Mouse (Mus musculus) kidney, postnatal 0 days (tissue): ENCODE data around the gene Apoa4. TPM values are rescaled to one million over a fixed set of nuclear protein-coding genes. Genes with fewer than 3 reads are reported as not detected.
A peak's percentile ranks its signal among the peaks of the same experiment; 100 is the strongest.

Experiments
- ATAC-seq: fragments of 200-750 bp; cut with Nextera tagmentation; replicated peaks from 2 replicates; pipeline ENCODE4 v1.8.0; 2017; ENCODE audit warnings: low read depth, moderate number of reproducible peaks, moderate TSS enrichment, moderate library complexity; ENCODE audit not compliant: low FRiP score
- DNase-seq: peaks from one replicate; pipeline ENCODE4 v3.0.0-alpha.2; 2016; ENCODE audit warnings: low spot score
- H3K27ac ChIP-seq: fragments of 300-500 bp; sonication (generic); 2 replicates; pipeline ENCODE4 v1.5.1; 2014; ENCODE audit warnings: mild to moderate bottlenecking
- H3K27me3 ChIP-seq: fragments of 300-500 bp; sonication (generic); 2 replicates; pipeline ENCODE4 v1.6.1; 2014; ENCODE audit warnings: low read length, mixed read lengths; ENCODE audit not compliant: insufficient read depth
- H3K36me3 ChIP-seq: fragments of 300-500 bp; sonication (generic); 2 replicates; pipeline ENCODE4 v1.6.1; 2014; ENCODE audit warnings: low read length, mixed read lengths; ENCODE audit not compliant: insufficient read depth
- H3K4me1 ChIP-seq: fragments of 300-500 bp; sonication (generic); replicated peaks from 2 replicates; pipeline ENCODE4 v1.6.1; 2014; ENCODE audit warnings: antibody characterized with exemption, low read length, mixed read lengths; ENCODE audit not compliant: insufficient read depth
- H3K4me2 ChIP-seq: fragments of 300-500 bp; sonication (generic); 2 replicates; pipeline ENCODE4 v1.6.1; 2014; ENCODE audit warnings: mild to moderate bottlenecking, low read length, moderate library complexity, mixed read lengths
- H3K4me3 ChIP-seq: fragments of 300-500 bp; sonication (generic); replicated peaks from 2 replicates; pipeline ENCODE4 v1.5.1; 2014; ENCODE audit warnings: low read depth, low read length
- H3K9ac ChIP-seq: fragments of 300-500 bp; sonication (generic); 2 replicates; pipeline ENCODE4 v1.6.1; 2014; ENCODE audit warnings: low read depth, low read length
- H3K9me3 ChIP-seq: fragments of 300-500 bp; sonication (generic); replicated peaks from 2 replicates; pipeline ENCODE4 v1.6.1; 2016; ENCODE audit warnings: low read length, inconsistent platforms, mixed read lengths
- CTCF ChIP-seq: IDR thresholded peaks from 2 replicates; pipeline ENCODE4 v1.5.1; 2016; ENCODE audit warnings: antibody characterized with exemption, low read depth, mild to moderate bottlenecking, moderate library complexity
- WGBS: fragments of 180-500 bp; shearing (Covaris S2); extraction: QIAGEN DNeasy Blood & Tissue Kit; methylation state at CpG from one replicate; pipeline ENCODE4 v1.1.7; 2014; 5-methylcytosine and 5-hydroxymethylcytosine counted together
- polyA plus RNA-seq: library from polyadenylated mRNA; unstranded; fragments of >200 nt; fragmentation: Nextera tagmentation; extraction: Ambion mirVana; gene quantifications from 2 replicates; pipeline ENCODE4 v1.2.1, GENCODE M21; 2015

Gene Apoa4
- polyA plus RNA-seq, 1 experiment from 2014 or later, result 1.9 TPM

- H3K9me3 ChIP-seq, result no peaks in the 10 kb centered on the region
- peak; percentile 92 for DNase-seq
- no peak overlapping the region for H3K27ac ChIP-seq
- no peaks in the 10 kb centered on the region for H3K27me3 ChIP-seq
- 0 out of 2 replicates have a peak, but pooled peaks have one; percentile 52 for ATAC-seq
- H3K36me3 ChIP-seq, result no peaks in the 10 kb centered on the region
- 20% methylated on average over 11 of the region's 11 CpGs for WGBS
- no peaks in the 10 kb centered on the region for H3K4me1 ChIP-seq
- H3K4me3 ChIP-seq, result no peak overlapping the region
- H3K9ac ChIP-seq, result no peak overlapping the region
- peak; percentile 87 for TF ChIP-seq CTCF
- no peak overlapping the region; the same call in 1 of the 2 replicates for H3K4me2 ChIP-seq
Observed at GRCm38 (mm10) chr9:46246752-46247324, 6.3 kb downstream of the Apoa4 start.

GRCm38 (mm10) chr9:46256177-46256576 is 15.7 kb downstream of the Apoa4 start:
- Histone ChIP-seq H3K9ac (no peak overlapping the region), H3K27ac (no peak overlapping the region), H3K9me3 (no peaks in the 10 kb centered on the region), H3K4me2 (no peak overlapping the region), H3K36me3 (no peaks in the 10 kb centered on the region), H3K4me1 (no peaks in the 10 kb centered on the region), H3K4me3 (no peak overlapping the region), H3K27me3 (no peaks in the 10 kb centered on the region)
- ATAC-seq (no peak), DNase-seq (no peak)
- WGBS, result 90% methylated on average over 7 of the region's 7 CpGs
- no peak for TF ChIP-seq CTCF

- Histone ChIP-seq H3K27me3 (no peaks in the 10 kb centered on the region), H3K4me3 (no peak overlapping the region), H3K36me3 (no peaks in the 10 kb centered on the region), H3K9me3 (no peaks in the 10 kb centered on the region), H3K27ac (no peak overlapping the region), H3K4me1 (no peaks in the 10 kb centered on the region), H3K9ac (no peak overlapping the region), H3K4me2 (no peak overlapping the region)
- DNase-seq (no peak), ATAC-seq (no peak)
- 86% methylated on average over 10 of the region's 10 CpGs for WGBS
- no peak for TF ChIP-seq CTCF
Observed at GRCm38 (mm10) chr9:46256658-46257385, 16.3 kb downstream of the Apoa4 start.

- no peaks in the 10 kb centered on the region for H3K36me3 ChIP-seq
- H3K27me3 ChIP-seq, result no peaks in the 10 kb centered on the region
- no peak for TF ChIP-seq CTCF
- 83% methylated on average over 3 of the region's 3 CpGs for WGBS
- H3K4me1 ChIP-seq, result no peaks in the 10 kb centered on the region
- no peak overlapping the region for H3K4me2 ChIP-seq
- H3K27ac ChIP-seq, result no peak overlapping the region
- ATAC-seq (no peak), DNase-seq (peak; percentile 45)
- H3K4me3 ChIP-seq, result no peak overlapping the region
- no peak overlapping the region for H3K9ac ChIP-seq
- H3K9me3 ChIP-seq, result no peaks in the 10 kb centered on the region
Observed at GRCm38 (mm10) chr9:46257546-46257945, 17.1 kb downstream of the Apoa4 start.

- no peak for ATAC-seq
- DNase-seq, result no peak
- no peak overlapping the region for H3K4me3 ChIP-seq
- TF ChIP-seq CTCF, result no peak
- WGBS, result 86% methylated on average over 6 of the region's 6 CpGs
- H3K27me3 ChIP-seq, result no peaks in the 10 kb centered on the region
- H3K4me1 ChIP-seq, result no peaks in the 10 kb centered on the region
- no peaks in the 10 kb centered on the region for H3K9me3 ChIP-seq
- no peak overlapping the region for H3K27ac ChIP-seq
- no peak overlapping the region for H3K4me2 ChIP-seq
- H3K36me3 ChIP-seq, result no peaks in the 10 kb centered on the region
- H3K9ac ChIP-seq, result no peak overlapping the region
Observed at GRCm38 (mm10) chr9:46259111-46259510, 18.6 kb downstream of the Apoa4 start.

GRCm38 (mm10) chr9:46261131-46261530 is 20.6 kb downstream of the Apoa4 start:
- ATAC-seq, result no peak
- Histone ChIP-seq H3K36me3 (no peaks in the 10 kb centered on the region), H3K9me3 (no peaks in the 10 kb centered on the region), H3K4me1 (no peaks in the 10 kb centered on the region), H3K9ac (no peak overlapping the region), H3K4me3 (no peak overlapping the region), H3K27ac (no peak overlapping the region), H3K4me2 (no peak overlapping the region), H3K27me3 (no peaks in the 10 kb centered on the region)
- no peak for TF ChIP-seq CTCF
- WGBS, result 82% methylated on average over 7 of the region's 7 CpGs
- no peak for DNase-seq
